Mouse (Mus musculus) right cerebral cortex, adult 2 months (tissue): Measurements from ENCODE around the gene Tbc1d13.
A peak's percentile ranks its signal among the peaks of the same experiment; 100 is the strongest.
"Not testable (repeated sequence)": the region's sequence is repeated elsewhere in the genome, so short reads cannot be mapped to it uniquely, and the experiment has no call there.

Experiments used
- DNase-seq, 2 experiments: peaks; one replicate each; pipeline ENCODE4 v3.0.0; 2021 to 2022; ENCODE audit warnings: low spot score in 2 of 2

Gene Tbc1d13

DNA sequence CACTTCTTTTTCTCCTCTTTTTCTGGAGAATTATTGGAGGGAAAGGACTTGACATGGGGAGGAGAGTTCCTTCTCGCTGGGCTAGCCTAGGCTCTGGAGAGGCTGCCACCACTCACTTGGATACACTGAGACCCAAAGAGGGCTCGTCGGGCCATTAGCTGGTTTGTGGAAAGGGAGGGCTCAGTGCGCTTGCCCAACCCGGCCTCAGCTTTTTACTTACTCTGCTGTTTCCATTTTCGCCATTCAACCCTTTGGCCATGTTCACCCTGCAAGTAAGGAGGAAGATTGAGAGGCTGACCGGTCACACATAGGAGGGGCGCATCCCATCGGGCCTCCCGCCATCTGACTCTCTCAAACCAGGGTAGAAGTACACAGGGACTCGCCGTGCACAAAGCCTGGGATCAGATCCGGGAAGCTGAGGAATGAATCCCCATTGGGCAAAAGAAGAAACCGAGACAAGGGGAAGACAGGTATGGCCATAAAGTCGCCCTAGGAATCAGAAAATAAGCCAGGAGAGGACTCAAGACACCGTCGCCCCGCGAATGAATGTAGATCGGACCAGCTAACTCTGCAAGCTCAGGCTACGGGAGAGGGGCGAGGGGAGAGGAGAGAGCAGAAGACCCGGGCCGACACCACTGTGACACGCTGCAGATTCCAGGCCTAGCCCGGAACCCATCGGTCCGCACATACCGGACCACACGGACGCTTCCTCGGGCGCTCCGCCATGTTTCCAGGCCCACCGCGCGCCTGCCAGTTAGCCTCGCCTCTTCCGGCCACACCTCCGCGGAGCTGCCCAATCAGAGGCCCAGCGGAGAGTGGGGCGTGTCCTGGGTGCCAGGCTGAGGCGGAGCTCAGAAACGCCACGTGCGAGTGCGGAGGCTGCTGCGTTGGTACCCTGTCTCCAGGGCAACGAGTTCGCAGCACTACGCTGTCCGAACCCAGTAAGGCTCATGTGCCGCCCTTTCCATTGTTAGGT, 44.4 kb downstream of the Tbc1d13 start, which contains the start of gene Spout1:
Gene Spout1 (minus strand): TSS at position 760 of the 976 bp plus-strand sequence.
- peak; percentile 96 for DNase-seq

DNA sequence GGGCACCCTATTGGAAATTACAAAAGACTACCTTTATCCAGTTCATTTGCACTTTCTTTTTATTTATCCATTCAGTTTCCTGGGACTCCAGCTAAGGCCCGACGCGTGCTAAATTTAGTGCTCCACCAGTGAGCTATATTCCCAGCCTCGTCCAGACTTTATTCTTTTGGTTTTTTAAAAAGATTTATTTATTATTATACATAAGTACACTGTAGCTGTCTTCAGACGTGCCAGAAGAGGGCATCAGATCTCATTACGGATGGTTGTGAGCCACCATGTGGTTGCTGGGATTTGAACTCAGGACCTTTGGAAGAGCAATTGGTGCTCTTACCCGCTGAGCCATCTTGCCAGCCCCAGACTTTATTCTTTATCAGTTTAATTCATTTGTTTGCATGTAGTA, 45.2 kb downstream of the Tbc1d13 start:
- not testable (repeated sequence) for DNase-seq

DNA sequence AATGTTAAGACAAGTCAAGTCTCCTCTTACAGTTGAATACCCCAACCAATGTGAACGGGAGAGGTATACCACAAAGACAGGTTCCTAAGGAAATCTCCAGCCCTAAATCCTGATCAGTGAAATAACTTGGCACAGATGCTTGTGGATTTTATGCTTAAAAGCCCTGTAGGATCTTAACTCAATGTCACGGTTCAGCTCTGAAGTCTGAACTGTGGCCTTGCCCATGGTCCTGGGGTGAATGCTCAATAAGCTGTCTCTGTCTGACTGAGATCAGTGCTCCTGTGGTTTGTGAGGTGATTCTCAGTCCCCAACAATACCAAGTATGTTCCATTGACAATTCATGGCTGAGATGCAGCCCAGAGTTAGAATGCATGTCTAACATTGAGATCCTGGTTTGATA, 48.9 kb downstream of the Tbc1d13 start:
- DNase-seq, result no peak

DNA sequence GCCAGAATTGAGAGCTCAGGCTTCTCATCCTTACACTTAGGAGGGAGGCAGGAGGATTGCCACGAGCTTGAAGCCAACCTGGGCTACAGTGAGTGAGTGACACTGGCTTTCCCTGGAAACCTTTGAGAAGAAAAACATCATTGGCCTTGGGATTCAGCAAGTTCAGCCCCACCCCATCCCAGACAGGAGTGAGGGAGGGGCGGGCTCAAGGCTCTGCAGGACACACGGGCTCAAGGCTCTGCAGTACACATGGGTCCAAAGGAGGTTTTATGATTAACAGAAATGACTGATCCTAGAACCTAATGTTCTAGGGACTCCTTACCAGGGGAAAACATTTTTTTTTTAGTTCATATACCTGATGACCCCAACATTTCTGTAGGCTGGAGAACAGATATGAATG, 50.2 kb downstream of the Tbc1d13 start:
- DNase-seq, result no peak

DNA sequence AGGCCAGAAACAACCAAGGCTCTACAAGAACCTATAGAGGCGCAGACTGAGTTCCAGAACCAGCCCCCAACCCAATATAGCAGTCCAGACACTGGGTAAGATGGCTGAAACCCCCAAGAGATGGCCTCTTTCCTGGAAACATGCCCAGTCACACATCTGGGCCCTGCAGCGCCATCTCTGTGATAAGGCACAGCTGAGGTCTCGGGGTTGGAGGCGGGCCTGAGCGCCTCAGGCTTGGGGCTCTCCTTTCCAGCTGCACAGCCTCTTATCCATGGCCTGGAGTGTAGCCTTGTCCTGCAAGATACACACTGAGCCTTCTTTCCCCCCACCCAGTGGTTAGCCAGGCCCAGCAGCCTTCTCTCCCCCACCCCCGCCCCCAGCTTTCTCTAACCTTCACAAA, 51.7 kb downstream of the Tbc1d13 start:
- no peak for DNase-seq

DNA sequence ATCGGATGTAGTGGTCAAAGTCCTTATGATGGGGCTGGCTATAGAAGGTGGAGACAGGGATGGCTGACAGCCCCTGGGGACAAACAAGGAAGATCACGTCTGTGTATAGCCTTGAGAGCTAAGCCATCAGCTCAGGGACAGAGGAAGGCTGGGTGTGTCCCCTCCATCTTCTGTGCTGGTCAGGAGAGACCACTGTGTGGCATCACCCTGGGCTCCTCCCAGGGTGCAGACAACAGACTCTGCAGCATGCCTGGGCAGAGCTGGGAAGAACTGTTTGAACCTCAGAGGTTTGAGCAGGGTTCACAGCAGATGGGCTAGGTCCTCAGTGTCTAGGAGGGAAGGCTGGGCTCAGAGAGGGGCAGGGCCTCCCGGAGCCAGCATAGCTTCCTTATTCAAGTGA, 52.1 kb downstream of the Tbc1d13 start:
- DNase-seq, result no peak

DNA sequence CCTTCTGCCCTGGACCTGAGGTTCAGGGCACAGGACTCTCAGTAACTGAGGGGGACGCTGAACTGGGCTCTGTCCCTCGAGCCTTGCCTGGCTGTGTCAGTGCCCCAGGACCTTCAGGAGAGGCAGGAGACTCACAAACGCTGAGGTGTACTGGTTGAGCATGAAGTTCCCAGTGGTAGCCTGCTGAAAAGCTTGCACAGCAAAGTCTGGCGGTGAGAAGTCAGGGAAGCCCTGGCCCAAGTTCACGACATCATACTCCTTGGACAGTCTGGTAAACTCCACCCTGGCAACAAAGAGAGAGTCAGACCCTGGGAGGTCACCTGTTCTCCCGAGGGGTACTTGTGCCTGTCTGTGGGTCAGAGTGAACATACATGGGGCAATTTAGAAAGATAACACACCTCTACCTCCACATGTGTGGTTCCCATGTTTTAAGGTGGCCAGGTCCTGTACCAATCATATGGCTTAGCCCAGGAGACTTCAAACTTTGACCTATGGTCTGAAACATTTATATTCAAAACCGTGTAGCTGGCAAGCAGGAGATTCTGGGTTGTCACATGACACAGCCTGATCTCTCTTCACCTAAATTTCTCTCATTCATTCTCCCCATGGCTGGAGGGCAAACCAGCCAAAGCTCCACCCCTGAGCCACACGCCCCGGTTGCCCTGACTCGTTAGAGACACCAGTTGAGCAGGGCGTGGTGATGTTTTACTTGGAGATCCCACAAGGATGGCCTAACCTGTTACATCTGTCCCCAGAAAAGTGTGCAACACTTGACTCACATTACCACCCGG, 58.4 kb downstream of the Tbc1d13 start:
- no peak for DNase-seq

DNA sequence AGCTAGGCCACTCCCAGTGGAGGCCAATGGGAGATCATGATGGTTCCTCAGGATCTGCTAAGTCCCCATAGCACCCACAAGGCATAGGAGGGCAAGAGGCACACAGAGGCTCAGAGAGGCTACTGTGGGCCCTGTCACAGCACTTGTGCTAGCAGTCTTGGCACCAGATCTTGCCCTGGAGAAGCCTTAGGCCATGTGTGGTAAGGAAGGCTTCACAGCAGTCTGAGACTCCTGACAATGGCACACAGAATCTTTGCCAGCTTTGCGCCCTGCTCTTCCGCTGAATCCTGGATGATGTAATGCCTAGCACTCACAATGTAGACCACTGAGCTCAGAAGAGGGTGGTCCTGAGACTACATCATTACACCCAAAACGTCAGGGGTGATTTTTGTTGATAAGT, 61.1 kb downstream of the Tbc1d13 start:
- DNase-seq, result no peak

DNA sequence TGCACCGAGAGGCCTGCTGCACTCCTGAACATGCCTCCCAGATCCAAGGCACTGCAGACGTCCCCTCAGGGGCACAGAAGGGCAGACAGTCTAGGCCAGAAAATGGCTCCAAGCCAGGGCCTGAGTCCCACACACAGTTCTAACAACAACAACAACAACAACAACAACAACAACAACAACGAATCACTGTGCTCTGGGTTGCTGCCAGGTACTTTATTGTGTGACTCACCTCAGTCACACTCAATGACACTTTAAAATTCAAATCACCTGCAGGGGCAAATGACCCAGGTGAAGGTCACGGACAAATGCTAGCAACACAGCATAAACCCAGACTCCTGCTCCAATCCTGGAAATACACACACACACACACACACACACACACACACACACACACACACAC, 64.5 kb downstream of the Tbc1d13 start:
- no peak for DNase-seq

DNA sequence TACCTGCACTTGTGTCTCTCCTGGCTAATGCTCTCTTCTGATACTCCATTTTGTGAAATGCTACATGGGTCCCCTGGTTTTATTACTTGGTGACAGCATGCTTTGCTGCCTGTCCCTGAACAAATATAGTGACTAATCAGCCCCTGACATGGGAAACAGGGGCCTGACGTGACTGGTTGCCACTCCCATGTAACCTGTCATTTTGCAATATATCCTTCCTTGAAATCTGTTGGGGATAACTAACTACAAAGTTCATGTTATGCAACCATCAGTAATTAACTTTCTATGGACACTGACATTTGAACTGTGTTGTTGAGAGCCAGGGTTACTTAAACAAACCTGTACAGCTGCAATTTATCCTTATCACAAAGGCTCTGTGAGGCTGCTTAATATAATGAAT, 66.4 kb downstream of the Tbc1d13 start:
- DNase-seq, result no peak

DNA sequence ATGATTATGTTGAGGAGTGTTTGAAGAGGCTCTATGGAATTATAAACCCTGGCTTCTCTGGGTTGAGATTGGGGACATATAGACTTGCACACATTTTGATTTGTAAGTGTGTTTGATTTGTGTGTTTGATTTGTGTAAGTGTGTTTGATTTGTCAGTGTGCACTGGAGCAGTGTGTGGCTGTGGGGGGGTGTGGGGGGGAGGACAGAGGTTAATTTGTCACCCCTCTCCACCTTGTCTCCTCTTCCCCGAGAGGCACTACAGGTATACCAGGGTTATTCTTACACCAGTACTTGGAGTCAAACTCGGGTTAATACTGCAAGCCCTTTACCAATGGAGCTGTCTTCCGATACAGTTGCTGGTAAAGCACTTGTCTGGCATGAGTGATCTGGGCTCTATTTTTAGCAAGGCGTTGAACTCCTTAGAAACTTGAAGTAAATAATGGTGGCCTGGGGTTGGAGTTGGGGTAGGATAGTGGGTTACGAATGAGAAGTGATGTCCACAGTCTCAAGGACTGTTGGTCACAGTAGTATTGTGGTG, 66.9 kb downstream of the Tbc1d13 start:
- DNase-seq, result no peak
